Mouse (Mus musculus) spleen, adult 2 months (tissue): ENCODE results near the gene Tex45. TPM values are rescaled to one million over a fixed set of nuclear protein-coding genes. Genes with fewer than 3 reads are reported as not detected.

ENCODE experiments used
- DNase-seq, 2 experiments: peaks; one replicate each; pipeline versions ENCODE4 v3.0.0 to v3.0.0-alpha.2; 2012 to 2021; ENCODE audit warnings: low spot score in 2 of 2, low read depth in 1 of 2
- H3K27ac ChIP-seq: fragments of 200-500 bp; 2 replicates; pipeline ENCODE4 v1.5.1; 2012; ENCODE audit warnings: low read length, inconsistent platforms; ENCODE audit not compliant: insufficient read depth
- H3K27me3 ChIP-seq: fragments of 200-500 bp; 2 replicates; pipeline ENCODE4 v1.6.1; 2012; ENCODE audit warnings: mild to moderate bottlenecking, moderate library complexity, low read length, inconsistent platforms; ENCODE audit not compliant: control insufficient read depth, insufficient read depth
- H3K36me3 ChIP-seq: fragments of 200-500 bp; 2 replicates; pipeline ENCODE4 v1.6.1; 2012; ENCODE audit warnings: mild to moderate bottlenecking, low read length, inconsistent platforms; ENCODE audit not compliant: control insufficient read depth, insufficient read depth
- H3K4me1 ChIP-seq: fragments of 200-500 bp; 2 replicates; pipeline ENCODE4 v1.6.1; 2011; ENCODE audit warnings: inconsistent platforms; ENCODE audit not compliant: control insufficient read depth, insufficient read depth, insufficient read length
- H3K4me3 ChIP-seq: fragments of 200-500 bp; 2 replicates; pipeline ENCODE4 v1.5.1; 2011; ENCODE audit warnings: mild to moderate bottlenecking, inconsistent platforms; ENCODE audit not compliant: insufficient read depth, insufficient read length; ENCODE audit errors: extremely low read depth
- CTCF ChIP-seq: fragments of 200-500 bp; IDR thresholded peaks from 2 replicates; pipeline ENCODE4 v1.5.1; 2011; ENCODE audit warnings: mild to moderate bottlenecking, inconsistent platforms; ENCODE audit not compliant: insufficient read depth, insufficient read length, insufficient replicate concordance; ENCODE audit errors: extremely low read depth
- POLR2A ChIP-seq: fragments of 200-500 bp; IDR thresholded peaks from 2 replicates; pipeline ENCODE4 v1.6.1; 2011; ENCODE audit warnings: low read depth, low read length, inconsistent platforms
- WGBS: fragments of 180-500 bp; shearing (Covaris S2); methylation state at CpG from one replicate; pipeline ENCODE4 v1.1.7; 2018; 5-methylcytosine and 5-hydroxymethylcytosine counted together
- polyA plus RNA-seq: library from polyadenylated mRNA; depleted of rRNA; stranded (reverse); fragments of >200 nt; gene quantifications from 2 replicates; pipeline ENCODE4 v1.2.3, GENCODE M21; 2012; rRNA removed

Gene Tex45
- polyA plus RNA-seq: 0.05 TPM in 1 of 2 replicates, not detected in the other

DNA sequence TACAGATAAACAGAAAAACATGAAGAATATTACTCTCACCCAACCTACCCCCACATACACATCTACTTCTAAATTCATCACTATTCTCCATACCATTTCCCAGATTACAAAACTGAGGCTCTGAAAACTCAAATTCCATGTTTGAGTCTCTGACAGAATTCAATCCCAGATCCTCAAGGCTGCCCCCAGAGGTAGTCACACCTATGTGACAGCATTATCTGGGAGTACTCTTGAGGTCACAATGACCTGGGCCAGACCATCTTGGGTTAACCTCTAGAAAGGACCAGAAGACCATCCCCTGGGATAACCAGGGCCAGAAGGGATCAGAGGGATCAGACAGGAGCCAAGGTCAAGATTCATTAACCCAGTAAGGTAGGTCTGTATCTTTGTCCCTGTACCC is at the start of gene Tex45:
Gene Tex45 (plus strand): TSS at position 301 of the 400 bp plus-strand sequence.
- no peaks in the 10 kb centered on the region for H3K36me3 ChIP-seq

DNA sequence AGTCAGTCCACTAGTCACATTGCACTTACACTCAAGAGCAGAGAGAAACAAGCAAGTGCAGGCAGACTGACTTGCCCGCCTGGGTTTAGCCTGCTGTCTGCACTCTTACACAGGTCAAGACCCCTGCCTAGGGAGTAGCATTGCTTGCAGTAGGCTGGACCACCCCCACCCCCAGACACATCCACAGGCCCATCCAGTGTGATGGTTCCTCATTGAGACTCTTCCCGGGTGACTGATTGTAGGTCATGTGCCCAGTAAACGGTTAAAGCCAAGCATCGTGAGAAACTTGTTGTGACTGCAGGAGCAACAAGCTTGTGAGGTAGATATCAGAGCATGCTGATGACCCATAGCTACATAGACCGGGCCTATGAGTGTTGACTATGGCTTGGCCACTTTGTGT is 49.2 kb upstream of the Tex45 start:
- Histone ChIP-seq H3K4me3 (no peak overlapping the region), H3K4me1 (no peaks in the 10 kb centered on the region), H3K27ac (no peak overlapping the region), H3K27me3 (no peaks in the 10 kb centered on the region), H3K36me3 (peaks cover 44% of the 10 kb centered on the region)
- WGBS: 88% methylated on average over 5 of the region's 5 CpGs
- TF ChIP-seq CTCF: no peak
- no peak for TF ChIP-seq POLR2A
- DNase-seq: no peak

More for the DNA sequence above, at the start of gene Tex45:
- no peak within 1 kb of the TSS for H3K4me3 ChIP-seq
- no peaks in the 10 kb centered on the region for H3K4me1 ChIP-seq
- no peak for DNase-seq
- no peak within 1 kb of the TSS for H3K27ac ChIP-seq
- TF ChIP-seq POLR2A: no peak
- no peak for TF ChIP-seq CTCF
- H3K27me3 ChIP-seq: no peaks in the 10 kb centered on the region

DNA sequence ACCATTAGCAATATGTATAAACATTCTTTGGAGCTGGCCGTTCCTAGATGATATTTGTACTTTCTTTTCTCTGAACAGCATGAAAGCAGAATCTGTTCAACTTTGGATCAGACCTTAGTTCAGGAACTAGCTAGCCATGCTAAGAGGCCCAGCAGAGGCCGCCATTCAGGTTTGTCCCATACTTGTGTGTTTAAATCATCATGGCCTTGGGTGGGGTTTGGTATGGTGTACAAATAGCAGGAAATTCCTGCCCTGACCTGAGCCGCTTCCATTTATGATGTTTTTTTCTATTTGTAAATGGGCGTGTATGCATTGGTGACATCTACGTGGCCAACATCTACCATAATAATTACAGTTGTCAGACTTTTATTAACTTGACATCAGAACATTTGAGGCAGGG is 45.4 kb upstream of the Tex45 start:
- Histone ChIP-seq H3K27me3 (no peaks in the 10 kb centered on the region), H3K4me1 (no peaks in the 10 kb centered on the region), H3K4me3 (no peak overlapping the region), H3K27ac (no peak overlapping the region), H3K36me3 (peaks cover 53% of the 10 kb centered on the region)
- WGBS: 89% methylated on average over 5 of the region's 5 CpGs
- no peak for DNase-seq
- no peak for TF ChIP-seq POLR2A
- TF ChIP-seq CTCF: no peak

DNA sequence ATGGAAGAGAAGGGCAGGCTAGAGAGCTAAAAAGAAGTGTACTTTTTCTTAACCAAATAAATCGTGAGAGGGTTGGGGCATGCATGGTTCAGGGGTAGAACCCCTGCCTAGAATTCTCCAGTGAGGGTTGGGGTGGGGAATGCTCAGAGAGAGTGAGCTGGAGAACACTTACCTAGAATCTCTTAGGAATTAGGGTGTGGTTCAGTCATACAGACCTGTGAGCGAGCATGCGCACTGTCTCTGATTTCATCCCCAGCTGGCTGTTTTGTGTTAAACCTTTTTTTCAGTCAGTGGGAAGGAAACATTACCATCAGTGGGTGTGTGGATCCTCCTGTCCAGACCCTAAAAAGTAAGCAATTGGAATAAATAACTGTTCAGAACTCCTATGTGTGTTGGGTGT is 44.5 kb upstream of the Tex45 start:
- TF ChIP-seq POLR2A: no peak
- no peak for TF ChIP-seq CTCF
- Histone ChIP-seq H3K4me3 (no peak overlapping the region), H3K27me3 (no peaks in the 10 kb centered on the region), H3K27ac (no peak overlapping the region), H3K4me1 (no peaks in the 10 kb centered on the region), H3K36me3 (peaks cover 58% of the 10 kb centered on the region)
- DNase-seq: no peak
- WGBS: 93% methylated on average over 3 of the region's 3 CpGs

DNA sequence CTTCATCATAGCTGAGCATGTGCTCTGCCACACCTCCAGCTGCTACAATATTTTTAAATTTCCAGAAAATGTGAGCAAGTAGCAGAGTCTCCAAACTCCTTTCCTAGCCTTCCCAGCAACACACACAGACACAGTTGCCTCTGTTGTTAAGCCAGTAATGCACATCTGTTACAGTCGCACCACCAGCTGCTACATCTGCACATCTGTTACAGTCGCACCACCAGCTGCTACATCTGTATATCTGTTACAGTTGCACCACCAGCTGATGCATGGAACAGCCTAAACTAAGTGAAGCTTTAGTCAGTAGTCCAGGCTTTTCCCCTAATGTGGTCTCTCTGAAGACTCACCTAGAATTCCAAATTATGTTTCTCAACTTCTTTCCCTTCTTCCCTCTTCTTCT is 42.2 kb upstream of the Tex45 start:
- no peak overlapping the region for H3K4me3 ChIP-seq
- WGBS: 89% methylated on average over 2 of the region's 2 CpGs
- H3K27ac ChIP-seq: no peak overlapping the region
- H3K36me3 ChIP-seq: peaks cover 69% of the 10 kb centered on the region
- no peak for DNase-seq
- TF ChIP-seq CTCF: no peak
- no peak for TF ChIP-seq POLR2A
- H3K27me3 ChIP-seq: no peaks in the 10 kb centered on the region
- H3K4me1 ChIP-seq: no peaks in the 10 kb centered on the region

DNA sequence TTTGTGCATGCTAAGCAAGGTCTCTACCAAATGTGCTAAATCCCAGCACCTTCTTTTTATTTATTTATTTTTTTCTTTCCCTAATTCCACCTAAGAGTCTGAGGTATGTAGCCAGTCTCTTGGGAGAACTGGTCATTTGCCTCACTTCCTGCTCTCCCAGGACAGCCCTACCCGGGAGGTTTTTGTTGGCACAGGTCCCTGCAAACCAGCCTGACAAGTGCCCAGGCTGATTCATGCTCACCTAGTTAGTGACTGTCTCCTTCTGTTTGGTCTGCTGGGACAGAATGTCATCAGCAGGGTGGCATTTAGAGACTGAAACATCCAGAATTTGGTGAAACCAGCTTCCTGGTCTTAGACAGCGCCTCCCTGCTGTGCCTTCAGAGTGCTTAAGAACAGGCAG is 40.7 kb upstream of the Tex45 start:
- H3K27ac ChIP-seq: no peak overlapping the region
- H3K27me3 ChIP-seq: no peaks in the 10 kb centered on the region
- H3K36me3 ChIP-seq: peaks cover 73% of the 10 kb centered on the region
- 88% methylated on average over 2 of the region's 2 CpGs for WGBS
- DNase-seq: no peak
- no peak for TF ChIP-seq CTCF
- TF ChIP-seq POLR2A: no peak
- no peak overlapping the region for H3K4me3 ChIP-seq
- H3K4me1 ChIP-seq: no peaks in the 10 kb centered on the region

DNA sequence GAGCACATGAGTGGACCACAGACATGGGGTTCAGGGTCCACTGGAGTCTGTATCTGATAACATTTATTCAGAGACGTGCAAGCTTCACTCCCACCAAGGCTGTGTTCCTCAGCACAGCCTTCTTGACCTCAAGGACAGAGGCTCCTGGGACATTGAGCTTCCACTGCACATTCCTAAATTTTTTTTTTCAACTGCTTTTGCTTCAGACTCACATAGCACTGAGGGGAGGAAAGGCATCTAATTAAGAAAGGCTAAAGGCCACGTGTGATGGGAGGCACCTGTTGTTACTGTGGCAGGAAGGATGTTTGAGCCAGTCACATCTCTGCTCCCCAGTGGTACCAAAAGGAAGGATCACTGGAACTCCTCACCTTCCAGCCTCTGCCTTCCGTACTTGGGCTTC is 39.5 kb upstream of the Tex45 start:
- no peak for DNase-seq
- 90% methylated on average over 3 of the region's 3 CpGs for WGBS
- H3K4me3 ChIP-seq: no peak overlapping the region
- H3K36me3 ChIP-seq: peaks cover 73% of the 10 kb centered on the region
- no peaks in the 10 kb centered on the region for H3K27me3 ChIP-seq
- H3K27ac ChIP-seq: no peak overlapping the region
- H3K4me1 ChIP-seq: no peaks in the 10 kb centered on the region
- no peak for TF ChIP-seq POLR2A
- TF ChIP-seq CTCF: no peak
